Mouse (Mus musculus) forelimb bud, embryonic 11.5 days (tissue): ENCODE results near the gene Foxp1.

Experiments used
- DNase-seq: peaks from one replicate; pipeline ENCODE4 v3.0.0-alpha.2; 2012; ENCODE audit warnings: low read depth, low spot score

Foxp1 gene

GRCm38 (mm10) chr6:99441100-99441499, 81.4 kb downstream of the Foxp1 start:
- no peak for DNase-seq

- no peak for DNase-seq
Observed at GRCm38 (mm10) chr6:99440606-99441005, 81.9 kb downstream of the Foxp1 start.

- peak; percentile 40 for DNase-seq
Observed at GRCm38 (mm10) chr6:99439878-99440361, 82.6 kb downstream of the Foxp1 start.

GRCm38 (mm10) chr6:99439214-99439877, 83.2 kb downstream of the Foxp1 start:
- DNase-seq, result no peak

GRCm38 (mm10) chr6:99436371-99436770, 86.2 kb downstream of the Foxp1 start:
- DNase-seq, result no peak

GRCm38 (mm10) chr6:99435140-99435539, 87.4 kb downstream of the Foxp1 start:
- DNase-seq, result no peak

- DNase-seq, result no peak
Observed at GRCm38 (mm10) chr6:99433006-99433405, 89.5 kb downstream of the Foxp1 start.

GRCm38 (mm10) chr6:99431941-99432340, 90.6 kb downstream of the Foxp1 start:
- no peak for DNase-seq

- DNase-seq, result no peak
Observed at GRCm38 (mm10) chr6:99430560-99430959, 92.0 kb downstream of the Foxp1 start.

- DNase-seq, result no peak
Observed at GRCm38 (mm10) chr6:99429378-99430131, 93.0 kb downstream of the Foxp1 start.

- DNase-seq, result no peak
Observed at GRCm38 (mm10) chr6:99428961-99429360, 93.6 kb downstream of the Foxp1 start.

- no peak for DNase-seq
Observed at GRCm38 (mm10) chr6:99427301-99427700, 95.2 kb downstream of the Foxp1 start.

- no peak for DNase-seq
Observed at GRCm38 (mm10) chr6:99425044-99425443, 97.5 kb downstream of the Foxp1 start.

- no peak for DNase-seq
Observed at GRCm38 (mm10) chr6:99420666-99421065, 101.9 kb downstream of the Foxp1 start.

- no peak for DNase-seq
Observed at GRCm38 (mm10) chr6:99412598-99412997, 109.9 kb downstream of the Foxp1 start.

- DNase-seq, result no peak
Observed at GRCm38 (mm10) chr6:99409602-99410001, 112.9 kb downstream of the Foxp1 start.

- no peak for DNase-seq
Observed at GRCm38 (mm10) chr6:99408880-99409279, 113.6 kb downstream of the Foxp1 start.

GRCm38 (mm10) chr6:99403755-99404390, 118.6 kb downstream of the Foxp1 start:
- DNase-seq, result no peak

- no peak for DNase-seq
Observed at GRCm38 (mm10) chr6:99402941-99403340, 119.6 kb downstream of the Foxp1 start.

- DNase-seq, result no peak
Observed at GRCm38 (mm10) chr6:99402370-99402769, 120.2 kb downstream of the Foxp1 start.

- no peak for DNase-seq
Observed at GRCm38 (mm10) chr6:99401801-99402200, 120.7 kb downstream of the Foxp1 start.

GRCm38 (mm10) chr6:99401211-99401610, 121.3 kb downstream of the Foxp1 start:
- DNase-seq, result no peak

- DNase-seq, result no peak
Observed at GRCm38 (mm10) chr6:99395745-99396144, 126.8 kb downstream of the Foxp1 start.
